Mouse (Mus musculus): ENCODE results near the gene H2al1f. TPM values are rescaled to one million over a fixed set of nuclear protein-coding genes. Genes with fewer than 3 reads are reported as not detected.
"Not testable (repeated sequence)": the region's sequence is repeated elsewhere in the genome, so short reads cannot be mapped to it uniquely, and the experiment has no call there.

The H2al1f gene
- polyA plus RNA-seq, 1 experiment from 2014 or later = not detected

DNA sequence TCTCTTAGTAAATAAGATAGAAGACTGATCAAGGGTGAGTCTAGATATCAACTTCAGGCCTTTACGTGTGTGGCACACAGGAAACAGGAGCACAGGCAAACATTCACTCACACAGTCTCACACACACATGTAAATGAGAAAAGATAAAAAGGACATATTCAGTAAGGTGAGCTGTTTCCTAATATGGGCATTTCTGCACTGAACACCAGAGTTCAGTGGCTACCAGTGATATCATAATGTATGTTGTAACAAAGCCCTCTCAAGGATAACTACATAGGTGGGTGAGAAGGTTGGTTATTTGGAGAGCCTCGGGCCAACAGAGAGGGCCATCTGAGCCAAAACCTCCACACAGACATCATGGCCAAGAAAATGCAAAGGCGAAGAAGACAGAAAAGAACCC lies 12.8 kb upstream of the H2al1f start, which contains the start of gene H2al1b:
H2al1b (plus strand) TSS at position 301 of the 400 bp plus-strand sequence.
- not testable (repeated sequence) for ATAC-seq (ENCODE audit: insufficient number of reproducible peaks, insufficient read depth, low FRiP score, low read depth); H3K9me3 ChIP-seq (ENCODE audit: control insufficient read depth, low read depth, low read length); H3K9ac ChIP-seq (replicated peaks; ENCODE audit: low read depth, low read length); H3K4me3 ChIP-seq (ENCODE audit: low read depth, low read length); H3K27me3 ChIP-seq (ENCODE audit: control insufficient read depth, insufficient read depth, low read length); H3K4me2 ChIP-seq (replicated peaks; ENCODE audit: low read depth, low read length); H3K36me3 ChIP-seq (ENCODE audit: control insufficient read depth, insufficient read depth, low read length); H3K4me1 ChIP-seq (ENCODE audit: control insufficient read depth, insufficient read depth, low read length); H3K27ac ChIP-seq (ENCODE audit: low read length)
- 96% methylated on average over 1 of the region's 3 CpGs for WGBS

DNA sequence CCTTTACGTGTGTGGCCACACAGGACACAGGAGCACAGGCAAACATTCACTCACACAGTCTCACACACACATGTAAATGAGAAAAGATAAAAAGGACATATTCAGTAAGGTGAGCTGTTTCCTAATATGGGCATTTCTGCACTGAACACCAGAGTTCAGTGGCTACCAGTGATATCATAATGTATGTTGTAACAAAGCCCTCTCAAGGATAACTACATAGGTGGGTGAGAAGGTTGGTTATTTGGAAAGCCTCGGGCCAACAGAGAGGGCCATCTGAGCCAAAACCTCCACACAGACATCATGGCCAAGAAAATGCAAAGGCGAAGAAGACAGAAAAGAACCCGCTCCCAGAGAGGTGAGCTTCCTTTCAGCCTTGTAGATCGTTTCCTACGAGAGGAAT lies 9.6 kb upstream of the H2al1f start, which contains the start of gene H2al1c:
H2al1c (plus strand) TSS at position 301 of the 400 bp plus-strand sequence.
- WGBS = 70% methylated on average over 1 of the region's 6 CpGs
- not testable (repeated sequence) for ATAC-seq (ENCODE audit: insufficient number of reproducible peaks, insufficient read depth, low FRiP score, low read depth); H3K27me3 ChIP-seq (ENCODE audit: control insufficient read depth, insufficient read depth, low read length); H3K9ac ChIP-seq (replicated peaks; ENCODE audit: low read depth, low read length); H3K27ac ChIP-seq (ENCODE audit: low read length); H3K36me3 ChIP-seq (ENCODE audit: control insufficient read depth, insufficient read depth, low read length); H3K4me3 ChIP-seq (ENCODE audit: low read depth, low read length); H3K4me1 ChIP-seq (ENCODE audit: control insufficient read depth, insufficient read depth, low read length); H3K4me2 ChIP-seq (replicated peaks; ENCODE audit: low read depth, low read length); H3K9me3 ChIP-seq (ENCODE audit: control insufficient read depth, low read depth, low read length)

DNA sequence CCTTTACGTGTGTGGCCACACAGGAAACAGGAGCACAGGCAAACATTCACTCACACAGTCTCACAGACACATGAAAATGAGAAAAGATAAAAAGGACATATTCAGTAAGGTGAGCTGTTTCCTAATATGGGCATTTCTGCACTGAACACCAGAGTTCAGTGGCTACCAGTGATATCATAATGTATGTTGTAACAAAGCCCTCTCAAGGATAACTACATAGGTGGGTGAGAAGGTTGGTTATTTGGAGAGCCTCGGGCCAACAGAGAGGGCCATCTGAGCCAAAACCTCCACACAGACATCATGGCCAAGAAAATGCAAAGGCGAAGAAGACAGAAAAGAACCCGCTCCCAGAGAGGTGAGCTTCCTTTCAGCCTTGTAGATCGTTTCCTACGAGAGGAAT lies 6.4 kb upstream of the H2al1f start, which contains the start of gene H2al1d:
H2al1d (plus strand) TSS at position 301 of the 400 bp plus-strand sequence.
- H3K27me3 ChIP-seq (ENCODE audit: control insufficient read depth, insufficient read depth, low read length); H3K9ac ChIP-seq (replicated peaks; ENCODE audit: low read depth, low read length); H3K27ac ChIP-seq (ENCODE audit: low read length); ATAC-seq (ENCODE audit: insufficient number of reproducible peaks, insufficient read depth, low FRiP score, low read depth); H3K4me2 ChIP-seq (replicated peaks; ENCODE audit: low read depth, low read length); H3K4me1 ChIP-seq (ENCODE audit: control insufficient read depth, insufficient read depth, low read length); H3K9me3 ChIP-seq (ENCODE audit: control insufficient read depth, low read depth, low read length); H3K4me3 ChIP-seq (ENCODE audit: low read depth, low read length); H3K36me3 ChIP-seq (ENCODE audit: control insufficient read depth, insufficient read depth, low read length): not testable (repeated sequence)
- WGBS = no CpG with 5 or more reads among the region's 6 CpGs

DNA sequence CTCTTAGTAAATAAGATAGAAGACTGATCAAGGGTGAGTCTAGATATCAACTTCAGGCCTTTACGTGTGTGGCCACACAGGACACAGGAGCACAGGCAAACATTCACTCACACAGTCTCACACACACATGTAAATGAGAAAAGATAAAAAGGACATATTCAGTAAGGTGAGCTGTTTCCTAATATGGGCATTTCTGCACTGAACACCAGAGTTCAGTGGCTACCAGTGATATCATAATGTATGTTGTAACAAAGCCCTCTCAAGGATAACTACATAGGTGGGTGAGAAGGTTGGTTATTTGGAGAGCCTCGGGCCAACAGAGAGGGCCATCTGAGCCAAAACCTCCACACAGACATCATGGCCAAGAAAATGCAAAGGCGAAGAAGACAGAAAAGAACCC lies 3.3 kb upstream of the H2al1f start, which contains the start of gene H2al1e:
H2al1e (plus strand) TSS at position 301 of the 400 bp plus-strand sequence.
- not testable (repeated sequence) for H3K9ac ChIP-seq (replicated peaks; ENCODE audit: low read depth, low read length); H3K4me3 ChIP-seq (ENCODE audit: low read depth, low read length); H3K9me3 ChIP-seq (ENCODE audit: control insufficient read depth, low read depth, low read length); H3K36me3 ChIP-seq (ENCODE audit: control insufficient read depth, insufficient read depth, low read length); H3K4me1 ChIP-seq (ENCODE audit: control insufficient read depth, insufficient read depth, low read length); H3K27me3 ChIP-seq (ENCODE audit: control insufficient read depth, insufficient read depth, low read length); H3K4me2 ChIP-seq (replicated peaks; ENCODE audit: low read depth, low read length); ATAC-seq (ENCODE audit: insufficient number of reproducible peaks, insufficient read depth, low FRiP score, low read depth); H3K27ac ChIP-seq (ENCODE audit: low read length)
- WGBS = no CpG with 5 or more reads among the region's 3 CpGs

DNA sequence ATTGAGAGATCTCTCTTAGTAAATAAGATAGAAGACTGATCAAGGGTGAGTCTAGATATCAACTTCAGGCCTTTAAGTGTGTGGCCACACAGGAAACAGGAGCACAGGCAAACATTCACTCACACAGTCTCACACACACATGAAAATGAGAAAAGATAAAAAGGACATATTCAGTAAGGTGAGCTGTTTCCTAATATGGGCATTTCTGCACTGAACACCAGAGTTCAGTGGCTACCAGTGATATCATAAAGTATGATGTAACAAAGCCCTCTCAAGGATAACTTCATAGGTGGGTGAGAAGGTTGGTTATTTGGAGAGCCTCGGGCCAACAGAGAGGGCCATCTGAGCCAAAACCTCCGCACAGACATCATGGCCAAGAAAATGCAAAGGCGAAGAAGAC lies 3.0 kb downstream of the H2al1f start, which contains the start of gene H2al1g:
H2al1g (plus strand) TSS at position 301 of the 400 bp plus-strand sequence.
- not testable (repeated sequence) for H3K27ac ChIP-seq (ENCODE audit: low read length); H3K27me3 ChIP-seq (ENCODE audit: control insufficient read depth, insufficient read depth, low read length); ATAC-seq (ENCODE audit: insufficient number of reproducible peaks, insufficient read depth, low FRiP score, low read depth); H3K9me3 ChIP-seq (ENCODE audit: control insufficient read depth, low read depth, low read length); H3K4me2 ChIP-seq (replicated peaks; ENCODE audit: low read depth, low read length); H3K36me3 ChIP-seq (ENCODE audit: control insufficient read depth, insufficient read depth, low read length); H3K4me3 ChIP-seq (ENCODE audit: low read depth, low read length); H3K9ac ChIP-seq (replicated peaks; ENCODE audit: low read depth, low read length); H3K4me1 ChIP-seq (ENCODE audit: control insufficient read depth, insufficient read depth, low read length)
- WGBS = no CpG with 5 or more reads among the region's 3 CpGs

DNA sequence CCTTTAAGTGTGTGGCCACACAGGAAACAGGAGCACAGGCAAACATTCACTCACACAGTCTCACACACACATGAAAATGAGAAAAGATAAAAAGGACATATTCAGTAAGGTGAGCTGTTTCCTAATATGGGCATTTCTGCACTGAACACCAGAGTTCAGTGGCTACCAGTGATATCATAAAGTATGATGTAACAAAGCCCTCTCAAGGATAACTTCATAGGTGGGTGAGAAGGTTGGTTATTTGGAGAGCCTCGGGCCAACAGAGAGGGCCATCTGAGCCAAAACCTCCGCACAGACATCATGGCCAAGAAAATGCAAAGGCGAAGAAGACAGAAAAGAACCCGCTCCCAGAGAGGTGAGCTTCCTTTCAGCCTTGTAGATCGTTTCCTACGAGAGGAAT lies 6.2 kb downstream of the H2al1f start, which contains the start of gene H2al1h:
H2al1h (plus strand) TSS at position 301 of the 400 bp plus-strand sequence.
- no CpG with 5 or more reads among the region's 6 CpGs for WGBS
- not testable (repeated sequence) for H3K27ac ChIP-seq (ENCODE audit: low read length); H3K9ac ChIP-seq (replicated peaks; ENCODE audit: low read depth, low read length); H3K4me1 ChIP-seq (ENCODE audit: control insufficient read depth, insufficient read depth, low read length); ATAC-seq (ENCODE audit: insufficient number of reproducible peaks, insufficient read depth, low FRiP score, low read depth); H3K36me3 ChIP-seq (ENCODE audit: control insufficient read depth, insufficient read depth, low read length); H3K4me3 ChIP-seq (ENCODE audit: low read depth, low read length); H3K4me2 ChIP-seq (replicated peaks; ENCODE audit: low read depth, low read length); H3K9me3 ChIP-seq (ENCODE audit: control insufficient read depth, low read depth, low read length); H3K27me3 ChIP-seq (ENCODE audit: control insufficient read depth, insufficient read depth, low read length)

DNA sequence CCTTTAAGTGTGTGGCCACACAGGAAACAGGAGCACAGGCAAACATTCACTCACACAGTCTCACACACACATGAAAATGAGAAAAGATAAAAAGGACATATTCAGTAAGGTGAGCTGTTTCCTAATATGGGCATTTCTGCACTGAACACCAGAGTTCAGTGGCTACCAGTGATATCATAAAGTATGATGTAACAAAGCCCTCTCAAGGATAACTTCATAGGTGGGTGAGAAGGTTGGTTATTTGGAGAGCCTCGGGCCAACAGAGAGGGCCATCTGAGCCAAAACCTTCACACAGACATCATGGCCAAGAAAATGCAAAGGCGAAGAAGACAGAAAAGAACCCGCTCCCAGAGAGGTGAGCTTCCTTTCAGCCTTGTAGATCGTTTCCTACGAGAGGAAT lies 9.4 kb downstream of the H2al1f start, which contains the start of gene H2al1i:
H2al1i (plus strand) TSS at position 301 of the 400 bp plus-strand sequence.
- H3K27me3 ChIP-seq (ENCODE audit: control insufficient read depth, insufficient read depth, low read length) = not testable (repeated sequence)

DNA sequence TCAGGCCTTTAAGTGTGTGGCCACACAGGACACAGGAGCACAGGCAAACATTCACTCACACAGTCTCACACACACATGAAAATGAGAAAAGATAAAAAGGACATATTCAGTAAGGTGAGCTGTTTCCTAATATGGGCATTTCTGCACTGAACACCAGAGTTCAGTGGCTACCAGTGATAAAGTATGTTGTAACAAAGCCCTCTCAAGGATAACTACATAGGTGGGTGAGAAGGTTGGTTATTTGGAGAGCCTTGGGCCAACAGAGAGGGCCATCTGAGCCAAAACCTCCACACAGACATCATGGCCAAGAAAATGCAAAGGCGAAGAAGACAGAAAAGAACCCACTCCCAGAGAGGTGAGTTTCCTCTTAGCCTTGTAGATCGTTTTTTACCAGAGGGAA lies 12.6 kb downstream of the H2al1f start, which contains the start of gene H2al1j:
H2al1j (plus strand) TSS at position 301 of the 400 bp plus-strand sequence.
- not testable (repeated sequence) for H3K9ac ChIP-seq (replicated peaks; ENCODE audit: low read depth, low read length); H3K27ac ChIP-seq (ENCODE audit: low read length); H3K27me3 ChIP-seq (ENCODE audit: control insufficient read depth, insufficient read depth, low read length); H3K36me3 ChIP-seq (ENCODE audit: control insufficient read depth, insufficient read depth, low read length); ATAC-seq (ENCODE audit: insufficient number of reproducible peaks, insufficient read depth, low FRiP score, low read depth); H3K4me1 ChIP-seq (ENCODE audit: control insufficient read depth, insufficient read depth, low read length); H3K4me2 ChIP-seq (replicated peaks; ENCODE audit: low read depth, low read length); H3K9me3 ChIP-seq (ENCODE audit: control insufficient read depth, low read depth, low read length); H3K4me3 ChIP-seq (ENCODE audit: low read depth, low read length)
- WGBS = 88% methylated on average over 2 of the region's 2 CpGs

More for the DNA sequence above, 9.4 kb downstream of the H2al1f start, which contains the start of gene H2al1i:
- not testable (repeated sequence) for ATAC-seq (ENCODE audit: insufficient number of reproducible peaks, insufficient read depth, low FRiP score, low read depth); H3K9ac ChIP-seq (replicated peaks; ENCODE audit: low read depth, low read length); H3K27ac ChIP-seq (ENCODE audit: low read length); H3K4me2 ChIP-seq (replicated peaks; ENCODE audit: low read depth, low read length); H3K36me3 ChIP-seq (ENCODE audit: control insufficient read depth, insufficient read depth, low read length); H3K9me3 ChIP-seq (ENCODE audit: control insufficient read depth, low read depth, low read length); H3K4me1 ChIP-seq (ENCODE audit: control insufficient read depth, insufficient read depth, low read length); H3K4me3 ChIP-seq (ENCODE audit: low read depth, low read length)
- WGBS = 89% methylated on average over 2 of the region's 5 CpGs

DNA sequence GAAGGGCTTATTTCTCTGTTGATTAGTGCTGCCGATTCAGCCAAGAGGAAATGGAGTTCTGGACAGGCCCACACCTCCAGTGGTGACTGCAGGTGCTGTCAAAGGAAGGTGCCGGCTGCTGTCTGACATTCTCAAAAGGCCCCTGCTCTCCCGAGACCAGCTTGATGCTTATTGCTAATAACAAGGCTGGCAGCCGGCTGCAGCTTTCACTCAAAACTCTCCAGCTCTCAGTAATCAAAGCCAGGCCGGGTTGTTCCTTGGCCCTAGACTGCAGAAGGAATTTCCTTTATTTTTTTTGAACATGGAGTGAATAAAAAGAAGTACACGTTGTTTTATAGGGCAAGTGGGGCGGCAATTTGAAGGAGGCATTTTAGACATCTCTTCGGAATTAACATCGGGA lies 30.8 kb downstream of the H2al1f start:
- ATAC-seq (ENCODE audit: insufficient number of reproducible peaks, insufficient read depth, low FRiP score, low read depth) = no peak
- Histone ChIP-seq H3K27me3 (ENCODE audit: control insufficient read depth, insufficient read depth, low read length) (no peaks in the 10 kb centered on the region; the same call in 1 of the 2 replicates), H3K9ac (replicated peaks; ENCODE audit: low read depth, low read length) (no peak overlapping the region), H3K4me3 (ENCODE audit: low read depth, low read length) (no peak overlapping the region), H3K27ac (ENCODE audit: low read length) (no peak overlapping the region), H3K4me1 (ENCODE audit: control insufficient read depth, insufficient read depth, low read length) (no peaks in the 10 kb centered on the region), H3K4me2 (replicated peaks; ENCODE audit: low read depth, low read length) (no peak overlapping the region), H3K9me3 (ENCODE audit: control insufficient read depth, low read depth, low read length) (no peaks in the 10 kb centered on the region), H3K36me3 (ENCODE audit: control insufficient read depth, insufficient read depth, low read length) (no peaks in the 10 kb centered on the region)
- WGBS = 67% methylated on average over 9 of the region's 9 CpGs
